ENCODE assay signal across 8 mouse cellular contexts in genomic region chr1:128614653-128615458, GRCm38 (mm10). TPM values are rescaled to one million over a fixed set of nuclear protein-coding genes. Genes with fewer than 3 reads are reported as not detected.
A peak's percentile ranks its signal among the peaks of the same experiment; 100 is the strongest.
DNase-seq lines count a peak whose midpoint lies in the region; ATAC-seq and TF ChIP-seq lines count a peak whose summit lies in the region.

No protein-coding gene starts in this region.

- H3K4me3 ChIP-seq in intestine, embryonic 15.5 days (replicated peaks): no peak overlapping the region
- H3K4me3 ChIP-seq in intestine, postnatal 0 days (ENCODE audit: low read depth, low read length): no peak overlapping the region
- no peak overlapping the region for H3K4me3 ChIP-seq in liver, embryonic 15.5 days (replicated peaks)
- H3K4me3 ChIP-seq in spleen, adult 2 months (ENCODE audit: extremely low read depth, insufficient read depth, insufficient read length): no peak overlapping the region
- no peak overlapping the region for H3K4me3 ChIP-seq in midbrain, embryonic 11.5 days (ENCODE audit: low read depth, low read length)

- H3K9me3 ChIP-seq in intestine, embryonic 15.5 days: no peaks in the 10 kb centered on the region
- H3K9me3 ChIP-seq in intestine, postnatal 0 days (ENCODE audit: control insufficient read depth): no peaks in the 10 kb centered on the region
- no peaks in the 10 kb centered on the region for H3K9me3 ChIP-seq in liver, embryonic 15.5 days (replicated peaks)
- H3K9me3 ChIP-seq in midbrain, embryonic 11.5 days (ENCODE audit: control insufficient read depth, low read length): no peaks in the 10 kb centered on the region

- no peak overlapping the region for H3K4me2 ChIP-seq in intestine, embryonic 15.5 days (replicated peaks)
- no peak overlapping the region for H3K4me2 ChIP-seq in intestine, postnatal 0 days (replicated peaks; ENCODE audit: low read depth)
- no peak overlapping the region for H3K4me2 ChIP-seq in liver, embryonic 15.5 days
- H3K4me2 ChIP-seq in midbrain, embryonic 11.5 days: no peak overlapping the region

- TF ChIP-seq POLR2A in spleen, adult 2 months (IDR thresholded peaks at IDR 0.05; ENCODE audit: low read depth, low read length): peak; percentile 50

- 53% methylated on average over 7 of the region's 7 CpGs for WGBS in intestine, embryonic 15.5 days
- WGBS in intestine, postnatal 0 days: 58% methylated on average over 7 of the region's 7 CpGs
- WGBS in liver, embryonic 15.5 days (ENCODE audit: insufficient replicate concordance): 27% methylated on average over 7 of the region's 7 CpGs
- WGBS in spleen, adult 2 months: 3% methylated on average over 7 of the region's 7 CpGs
- WGBS in midbrain, embryonic 11.5 days: 86% methylated on average over 7 of the region's 7 CpGs

- H3K9ac ChIP-seq in intestine, embryonic 15.5 days: no peak overlapping the region
- no peak overlapping the region for H3K9ac ChIP-seq in intestine, postnatal 0 days (ENCODE audit: low read depth, low read length)
- no peak overlapping the region for H3K9ac ChIP-seq in liver, embryonic 15.5 days
- H3K9ac ChIP-seq in midbrain, embryonic 11.5 days (ENCODE audit: low read length): no peak overlapping the region

- no peak overlapping the region for H3K27ac ChIP-seq in intestine, embryonic 15.5 days
- H3K27ac ChIP-seq in intestine, postnatal 0 days (ENCODE audit: low read depth, low read length): no peak overlapping the region
- H3K27ac ChIP-seq in liver, embryonic 15.5 days (replicated peaks): peak overlapping the region; percentile 62; the same call in 1 of the 2 replicates
- peak overlapping the region; percentile 100 for H3K27ac ChIP-seq in spleen, adult 2 months (ENCODE audit: insufficient read depth, low read length)
- H3K27ac ChIP-seq in midbrain, embryonic 11.5 days (ENCODE audit: low read depth, low read length): no peak overlapping the region

- no peaks in the 10 kb centered on the region for H3K27me3 ChIP-seq in intestine, embryonic 15.5 days (replicated peaks)
- H3K27me3 ChIP-seq in intestine, postnatal 0 days (replicated peaks; ENCODE audit: control insufficient read depth, insufficient read depth, low read length): no peaks in the 10 kb centered on the region
- no peaks in the 10 kb centered on the region for H3K27me3 ChIP-seq in liver, embryonic 15.5 days
- H3K27me3 ChIP-seq in spleen, adult 2 months (ENCODE audit: control insufficient read depth, insufficient read depth, low read length): no peaks in the 10 kb centered on the region
- no peaks in the 10 kb centered on the region for H3K27me3 ChIP-seq in midbrain, embryonic 11.5 days (ENCODE audit: control insufficient read depth, insufficient read depth, low read length)

- ATAC-seq in intestine, embryonic 15.5 days: 0 out of 2 replicates have a peak, but pooled peaks have one; percentile 28
- ATAC-seq in intestine, postnatal 0 days: no peak
- ATAC-seq in liver, embryonic 15.5 days (ENCODE audit: insufficient read depth): peak; percentile 45; the same call in 1 of the 2 replicates
- no peak for ATAC-seq in midbrain, embryonic 11.5 days (ENCODE audit: low FRiP score)

- H3K36me3 ChIP-seq in intestine, embryonic 15.5 days: no peaks in the 10 kb centered on the region
- no peaks in the 10 kb centered on the region for H3K36me3 ChIP-seq in intestine, postnatal 0 days (ENCODE audit: control insufficient read depth, insufficient read depth)
- no peaks in the 10 kb centered on the region for H3K36me3 ChIP-seq in liver, embryonic 15.5 days (replicated peaks)
- no peaks in the 10 kb centered on the region for H3K36me3 ChIP-seq in spleen, adult 2 months (ENCODE audit: control insufficient read depth, insufficient read depth, low read length)
- H3K36me3 ChIP-seq in midbrain, embryonic 11.5 days (ENCODE audit: control insufficient read depth, insufficient read depth, low read length): no peaks in the 10 kb centered on the region

- DNase-seq in adrenal gland, postnatal 36 days: peak; percentile 19 to 31
- peak; percentile 71 to 94 for DNase-seq in spleen, adult 2 months (ENCODE audit: low read depth in 1 of 2, low spot score in 2 of 2)
- no peak for DNase-seq in frontal cortex, adult 2 months (ENCODE audit: extremely low spot score in 1 of 2, low spot score in 1 of 2)
- DNase-seq in cerebellum, adult 9-11 months: no peak
- DNase-seq in midbrain, embryonic 11.5 days (ENCODE audit: low spot score, missing footprints): no peak

- no peak for TF ChIP-seq CTCF in intestine, postnatal 0 days (IDR thresholded peaks at IDR 0.05; ENCODE audit: low read depth)
- no peak for TF ChIP-seq CTCF in spleen, adult 2 months (IDR thresholded peaks at IDR 0.05; ENCODE audit: extremely low read depth, insufficient read depth, insufficient read length, insufficient replicate concordance)

- no peaks in the 10 kb centered on the region for H3K4me1 ChIP-seq in intestine, embryonic 15.5 days (replicated peaks)
- no peaks in the 10 kb centered on the region for H3K4me1 ChIP-seq in intestine, postnatal 0 days (replicated peaks; ENCODE audit: control insufficient read depth, insufficient read depth, low read length)
- H3K4me1 ChIP-seq in liver, embryonic 15.5 days (replicated peaks): peaks cover 7% of the 10 kb centered on the region; the same call in 1 of the 2 replicates
- H3K4me1 ChIP-seq in spleen, adult 2 months (ENCODE audit: control insufficient read depth, insufficient read depth, insufficient read length): peaks cover 47% of the 10 kb centered on the region
- H3K4me1 ChIP-seq in midbrain, embryonic 11.5 days (ENCODE audit: control insufficient read depth, insufficient read depth, low read length): no peaks in the 10 kb centered on the region

RNA-seq across cellular contexts. Expression of gene Cxcr4, which starts 22.8 kb away (rescaled TPM):
- polyA plus RNA-seq in intestine, embryonic 15.5 days (2015; fragmentation: Nextera tagmentation; extraction: Ambion mirVana): 2.8 and 3.1 TPM in 2 replicates
- polyA plus RNA-seq in intestine, postnatal 0 days (2015; fragmentation: Nextera tagmentation; extraction: Ambion mirVana): 1.3 TPM in 2 replicates
- 10 to 100 TPM; 15.6 to 87.6 TPM for total RNA-seq in adrenal gland, postnatal 36 days (2021)
- 2.1 TPM in 2 replicates for polyA plus RNA-seq in liver, embryonic 15.5 days (2015; fragmentation: Nextera tagmentation; extraction: Ambion mirVana)
- 288 and 315 TPM in 2 replicates for polyA plus RNA-seq in spleen, adult 2 months (2012; rRNA removed)
- polyA plus RNA-seq in frontal cortex, adult 2 months (2012; rRNA removed): 13.0 and 16.4 TPM in 2 replicates
- 22.6 and 25.6 TPM in 2 replicates for polyA plus RNA-seq in midbrain, embryonic 11.5 days (2014; fragmentation: Nextera tagmentation; extraction: Ambion mirVana)

Comparison
In these comparisons a context has a peak if more than half of its experiments do, and no peak if none do; other contexts are left out.
1. ATAC-seq: peak in intestine, embryonic 15.5 days (single experiment) and liver, embryonic 15.5 days (single experiment); none in intestine, postnatal 0 days (single experiment) and midbrain, embryonic 11.5 days (single experiment).
2. H3K27ac ChIP-seq: peak in liver, embryonic 15.5 days (single experiment) and spleen, adult 2 months (single experiment); none in intestine, embryonic 15.5 days (single experiment), intestine, postnatal 0 days (single experiment) and midbrain, embryonic 11.5 days (single experiment).
3. DNase-seq: peak in adrenal gland, postnatal 36 days (2 of 2) and spleen, adult 2 months (2 of 2); none in frontal cortex, adult 2 months (0 of 2), cerebellum, adult 9-11 months (single experiment) and midbrain, embryonic 11.5 days (single experiment).
4. RNA of gene Cxcr4, which starts 22.8 kb away (polyA plus RNA-seq): 288 to 315 TPM in spleen, adult 2 months; 22.6 to 25.6 TPM in midbrain, embryonic 11.5 days, 13.0 to 16.4 TPM in frontal cortex, adult 2 months, 2.8 to 3.1 TPM in intestine, embryonic 15.5 days, 2.1 TPM in liver, embryonic 15.5 days and 1.3 TPM in intestine, postnatal 0 days; every median in the first group is over 10 times any median in the second.